Mouse (Mus musculus) kidney, adult 2 months (tissue): ENCODE data around the gene Coq10a.

Experiments used
- CTCF ChIP-seq: fragments of 200-500 bp; conservative IDR thresholded peaks from 2 replicates; pipeline ENCODE4 v1.5.1; 2011; ENCODE audit warnings: low read depth, mild to moderate bottlenecking, control low read depth, low read length, moderate library complexity, mixed read lengths; ENCODE audit not compliant: insufficient read depth, insufficient read length
- POLR2A ChIP-seq: fragments of 200-500 bp; IDR thresholded peaks from one replicate; pipeline ENCODE4 v1.6.1; 2011; ENCODE audit warnings: low read depth, low read length, control low read depth

DNA sequence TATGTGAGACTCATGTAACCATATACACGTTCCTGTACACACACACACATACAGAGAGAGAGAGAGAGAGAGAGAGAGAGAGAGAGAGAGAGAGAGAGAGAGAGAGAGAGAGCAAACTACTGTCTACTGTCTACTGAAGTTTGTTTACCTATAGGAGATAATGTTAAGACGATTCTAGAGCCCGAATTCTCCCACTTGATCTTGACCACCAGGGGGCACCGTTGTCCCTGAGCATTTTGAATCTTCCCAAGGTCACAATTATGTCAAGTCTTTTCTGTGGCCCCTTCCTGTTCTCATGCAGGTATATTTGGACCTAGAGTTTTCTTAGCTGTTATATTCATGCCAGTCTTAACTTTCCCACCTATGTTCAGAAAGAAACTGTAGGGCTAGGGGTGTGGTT, 33.2 kb downstream of the Coq10a start:
- TF ChIP-seq CTCF, result peak; percentile 80
- no peak for TF ChIP-seq POLR2A
